Mouse (Mus musculus) stomach, embryonic 15.5 days (tissue): Measurements from ENCODE around the gene Zzef1. TPM values are rescaled to one million over a fixed set of nuclear protein-coding genes. Genes with fewer than 3 reads are reported as not detected.

Experiments
- ATAC-seq: fragments of 200-750 bp; cut with Nextera tagmentation; 2 replicates; pipeline ENCODE4 v1.8.0; 2017; ENCODE audit warnings: low read depth, moderate number of reproducible peaks, moderate TSS enrichment; ENCODE audit not compliant: insufficient read depth, low FRiP score
- H3K27ac ChIP-seq: fragments of 300-500 bp; sonication (generic); 2 replicates; pipeline ENCODE4 v1.5.1; 2015; ENCODE audit warnings: mild to moderate bottlenecking, inconsistent platforms
- H3K27me3 ChIP-seq: fragments of 300-500 bp; sonication (generic); replicated peaks from 2 replicates; pipeline ENCODE4 v1.6.1; 2015; ENCODE audit warnings: inconsistent platforms
- H3K36me3 ChIP-seq: fragments of 300-500 bp; sonication (generic); 2 replicates; pipeline ENCODE4 v1.6.1; 2015; ENCODE audit warnings: inconsistent platforms
- H3K4me1 ChIP-seq: fragments of 300-500 bp; sonication (generic); 2 replicates; pipeline ENCODE4 v1.6.1; 2015; ENCODE audit warnings: inconsistent platforms
- H3K4me2 ChIP-seq: fragments of 300-500 bp; sonication (generic); 2 replicates; pipeline ENCODE4 v1.6.1; 2015; ENCODE audit warnings: mild to moderate bottlenecking, inconsistent platforms
- H3K4me3 ChIP-seq: fragments of 300-500 bp; sonication (generic); replicated peaks from 2 replicates; pipeline ENCODE4 v1.5.1; 2015; ENCODE audit warnings: inconsistent platforms
- H3K9ac ChIP-seq: fragments of 300-500 bp; sonication (generic); 2 replicates; pipeline ENCODE4 v1.6.1; 2015; ENCODE audit warnings: inconsistent platforms
- H3K9me3 ChIP-seq: fragments of 300-500 bp; sonication (generic); 2 replicates; pipeline ENCODE4 v1.6.1; 2016; ENCODE audit warnings: inconsistent platforms
- WGBS: fragments of 180-500 bp; shearing (Covaris S2); methylation state at CpG from one replicate; pipeline ENCODE4 v1.1.7; 2015; 5-methylcytosine and 5-hydroxymethylcytosine counted together
- polyA plus RNA-seq: library from polyadenylated mRNA; unstranded; fragments of >200 nt; fragmentation: Nextera tagmentation; extraction: Ambion mirVana; gene quantifications from 2 replicates; pipeline ENCODE4 v1.2.1, GENCODE M21; 2015

Zzef1 gene
- polyA plus RNA-seq, 1 experiment from 2014 or later: 9.8 TPM

- Histone ChIP-seq H3K4me3 (no peak overlapping the region), H3K36me3 (peaks cover 7% of the 10 kb centered on the region), H3K4me1 (no peaks in the 10 kb centered on the region), H3K9me3 (no peaks in the 10 kb centered on the region), H3K27me3 (no peaks in the 10 kb centered on the region), H3K27ac (no peak overlapping the region), H3K9ac (no peak overlapping the region), H3K4me2 (no peak overlapping the region)
- WGBS: 86% methylated on average over 9 of the region's 9 CpGs
- no peak for ATAC-seq
These were observed 54.5 kb downstream of the Zzef1 start for GRCm38 (mm10) chr11:72850419-72851131.

- WGBS: 86% methylated on average over 4 of the region's 4 CpGs
- Histone ChIP-seq H3K36me3 (peaks cover 7% of the 10 kb centered on the region), H3K9ac (no peak overlapping the region), H3K4me2 (no peak overlapping the region), H3K4me3 (no peak overlapping the region), H3K9me3 (no peaks in the 10 kb centered on the region), H3K4me1 (no peaks in the 10 kb centered on the region), H3K27me3 (no peaks in the 10 kb centered on the region), H3K27ac (no peak overlapping the region)
- no peak for ATAC-seq
These were observed 55.2 kb downstream of the Zzef1 start for GRCm38 (mm10) chr11:72851214-72851613.

- no peaks in the 10 kb centered on the region for H3K4me1 ChIP-seq
- no peaks in the 10 kb centered on the region for H3K9me3 ChIP-seq
- 95% methylated on average over 1 of the region's 1 CpGs for WGBS
- H3K4me3 ChIP-seq: no peak overlapping the region
- peaks cover 12% of the 10 kb centered on the region for H3K36me3 ChIP-seq
- no peak overlapping the region for H3K27ac ChIP-seq
- no peak for ATAC-seq
- H3K9ac ChIP-seq: no peak overlapping the region
- H3K4me2 ChIP-seq: no peak overlapping the region
- H3K27me3 ChIP-seq: no peaks in the 10 kb centered on the region
These were observed 56.1 kb downstream of the Zzef1 start for GRCm38 (mm10) chr11:72852122-72852521.

GRCm38 (mm10) chr11:72853086-72853485 lies 57.1 kb downstream of the Zzef1 start:
- Histone ChIP-seq H3K9ac (no peak overlapping the region), H3K9me3 (no peaks in the 10 kb centered on the region), H3K27me3 (no peaks in the 10 kb centered on the region), H3K36me3 (peaks cover 11% of the 10 kb centered on the region), H3K27ac (no peak overlapping the region), H3K4me3 (no peak overlapping the region), H3K4me2 (no peak overlapping the region), H3K4me1 (no peaks in the 10 kb centered on the region)
- ATAC-seq: no peak
- WGBS: 91% methylated on average over 4 of the region's 4 CpGs

GRCm38 (mm10) chr11:72854251-72854650 lies 58.2 kb downstream of the Zzef1 start:
- Histone ChIP-seq H3K4me1 (no peaks in the 10 kb centered on the region), H3K36me3 (peaks cover 10% of the 10 kb centered on the region), H3K4me2 (no peak overlapping the region), H3K9ac (no peak overlapping the region), H3K27ac (no peak overlapping the region), H3K4me3 (no peak overlapping the region), H3K9me3 (no peaks in the 10 kb centered on the region), H3K27me3 (no peaks in the 10 kb centered on the region)
- no peak for ATAC-seq
- 82% methylated on average over 3 of the region's 3 CpGs for WGBS

- Histone ChIP-seq H3K9ac (no peak overlapping the region), H3K4me1 (no peaks in the 10 kb centered on the region), H3K9me3 (no peaks in the 10 kb centered on the region), H3K36me3 (peaks cover 23% of the 10 kb centered on the region), H3K27me3 (no peaks in the 10 kb centered on the region), H3K4me3 (no peak overlapping the region), H3K27ac (no peak overlapping the region), H3K4me2 (no peak overlapping the region)
- WGBS: 94% methylated on average over 2 of the region's 2 CpGs
- no peak for ATAC-seq
These were observed 60.7 kb downstream of the Zzef1 start for GRCm38 (mm10) chr11:72856764-72857163.

- H3K36me3 ChIP-seq: peaks cover 39% of the 10 kb centered on the region
- H3K27me3 ChIP-seq: no peaks in the 10 kb centered on the region
- ATAC-seq: no peak
- WGBS: 91% methylated on average over 3 of the region's 3 CpGs
- H3K4me3 ChIP-seq: no peak overlapping the region
- H3K27ac ChIP-seq: no peak overlapping the region
- no peaks in the 10 kb centered on the region for H3K9me3 ChIP-seq
- H3K4me1 ChIP-seq: no peaks in the 10 kb centered on the region
- H3K9ac ChIP-seq: no peak overlapping the region
- no peak overlapping the region for H3K4me2 ChIP-seq
These were observed 65.2 kb downstream of the Zzef1 start for GRCm38 (mm10) chr11:72861236-72861635.

- no peak for ATAC-seq
- peaks cover 27% of the 10 kb centered on the region for H3K36me3 ChIP-seq
- WGBS: 86% methylated on average over 7 of the region's 7 CpGs
- H3K27ac ChIP-seq: no peak overlapping the region
- no peaks in the 10 kb centered on the region for H3K9me3 ChIP-seq
- H3K9ac ChIP-seq: no peak overlapping the region
- no peak overlapping the region for H3K4me2 ChIP-seq
- H3K4me1 ChIP-seq: no peaks in the 10 kb centered on the region
- no peak overlapping the region for H3K4me3 ChIP-seq
- H3K27me3 ChIP-seq: no peaks in the 10 kb centered on the region
These were observed 70.4 kb downstream of the Zzef1 start for GRCm38 (mm10) chr11:72866446-72866845.

GRCm38 (mm10) chr11:72872061-72872460 lies 76.0 kb downstream of the Zzef1 start:
- H3K4me1 ChIP-seq: no peaks in the 10 kb centered on the region
- no peak overlapping the region for H3K4me2 ChIP-seq
- no peak overlapping the region for H3K27ac ChIP-seq
- 75% methylated on average over 1 of the region's 1 CpGs for WGBS
- no peak for ATAC-seq
- no peak overlapping the region for H3K9ac ChIP-seq
- H3K27me3 ChIP-seq: no peaks in the 10 kb centered on the region
- H3K4me3 ChIP-seq: no peak overlapping the region
- peaks cover 28% of the 10 kb centered on the region for H3K36me3 ChIP-seq
- H3K9me3 ChIP-seq: no peaks in the 10 kb centered on the region

- Histone ChIP-seq H3K36me3 (peaks cover 28% of the 10 kb centered on the region), H3K4me3 (no peak overlapping the region), H3K9ac (no peak overlapping the region), H3K27ac (no peak overlapping the region), H3K4me1 (no peaks in the 10 kb centered on the region), H3K9me3 (no peaks in the 10 kb centered on the region), H3K27me3 (no peaks in the 10 kb centered on the region), H3K4me2 (no peak overlapping the region)
- WGBS: 81% methylated on average over 1 of the region's 1 CpGs
- ATAC-seq: no peak
These were observed 96.6 kb downstream of the Zzef1 start for GRCm38 (mm10) chr11:72892623-72893022.

GRCm38 (mm10) chr11:72908391-72908790 lies 112.4 kb downstream of the Zzef1 start:
- Histone ChIP-seq H3K9ac (no peak overlapping the region), H3K4me1 (no peaks in the 10 kb centered on the region), H3K4me2 (no peak overlapping the region), H3K27ac (no peak overlapping the region), H3K36me3 (peaks cover 38% of the 10 kb centered on the region), H3K27me3 (no peaks in the 10 kb centered on the region), H3K4me3 (no peak overlapping the region), H3K9me3 (no peaks in the 10 kb centered on the region)
- 78% methylated on average over 4 of the region's 4 CpGs for WGBS
- no peak for ATAC-seq

GRCm38 (mm10) chr11:72917299-72917996 lies 121.4 kb downstream of the Zzef1 start:
- Histone ChIP-seq H3K27me3 (no peaks in the 10 kb centered on the region), H3K4me3 (no peak overlapping the region), H3K4me2 (no peak overlapping the region), H3K4me1 (0 out of 2 replicates have a peak, but pooled peaks cover 3% of the 10 kb centered on the region), H3K27ac (no peak overlapping the region), H3K36me3 (peaks cover 49% of the 10 kb centered on the region), H3K9me3 (no peaks in the 10 kb centered on the region), H3K9ac (no peak overlapping the region)
- ATAC-seq: no peak
- WGBS: 72% methylated on average over 7 of the region's 7 CpGs
